Mouse (Mus musculus): ENCODE measurements around the gene Cyyr1.

DNA sequence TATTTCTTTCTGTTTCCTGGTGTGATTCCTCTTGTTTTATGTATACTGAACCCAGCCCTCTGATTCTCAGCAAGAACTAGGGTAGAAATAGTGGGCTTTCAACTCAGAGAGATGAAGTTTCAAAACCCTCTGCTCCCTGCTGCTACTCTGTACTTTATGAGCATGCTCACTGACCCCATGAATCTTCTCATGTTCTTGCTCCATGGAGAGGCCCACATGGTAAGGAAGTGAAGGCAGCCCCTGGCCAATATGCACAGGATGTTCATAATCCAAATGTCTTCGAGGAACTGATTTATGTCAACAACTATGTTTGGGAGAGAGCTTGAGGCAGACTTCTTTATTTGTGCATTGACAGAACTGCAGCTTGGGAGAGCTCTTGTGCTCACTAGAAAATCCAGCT, 106.9 kb downstream of the Cyyr1 start:
- TF ChIP-seq CTCF (IDR thresholded peaks at IDR 0.05; ENCODE audit: low read depth, low read length), result no peak
- no peak for TF ChIP-seq POLR2A (IDR thresholded peaks at IDR 0.05; ENCODE audit: extremely low read depth, insufficient read depth, low read length)

Data from liver, adult 2 months (tissue).